Comparison of ENCODE assay signal across 7 mouse cellular contexts in genomic region chr11:67456029-67456428, GRCm38 (mm10). TPM values are rescaled to one million over a fixed set of nuclear protein-coding genes. Genes with fewer than 3 reads are reported as not detected.
DNase-seq lines count a peak whose midpoint lies in the region; ATAC-seq and TF ChIP-seq lines count a peak whose summit lies in the region.

No protein-coding gene starts in this region.

- TF ChIP-seq CTCF in kidney, postnatal 0 days (IDR thresholded peaks at IDR 0.05; ENCODE audit: low read depth) = no peak

- H3K27me3 ChIP-seq in neural tube, embryonic 11.5 days (ENCODE audit: control insufficient read depth, insufficient read depth, low read length) = peaks cover 5% of the 10 kb centered on the region
- peaks cover 60% of the 10 kb centered on the region for H3K27me3 ChIP-seq in forebrain, embryonic 13.5 days
- H3K27me3 ChIP-seq in kidney, postnatal 0 days (ENCODE audit: insufficient read depth, low read length) = no peaks in the 10 kb centered on the region
- peaks cover 18% of the 10 kb centered on the region; the same call in 1 of the 2 replicates for H3K27me3 ChIP-seq in midbrain, embryonic 14.5 days (ENCODE audit: control insufficient read depth, insufficient read depth, low read length)

- peak overlapping the region; percentile 67; the same call in 1 of the 2 replicates for H3K9ac ChIP-seq in neural tube, embryonic 11.5 days (ENCODE audit: low read length)
- peak overlapping the region; percentile 71 for H3K9ac ChIP-seq in forebrain, embryonic 13.5 days
- H3K9ac ChIP-seq in kidney, postnatal 0 days (ENCODE audit: low read depth, low read length) = peak overlapping the region; percentile 72; the same call in 1 of the 2 replicates
- H3K9ac ChIP-seq in midbrain, embryonic 14.5 days (replicated peaks; ENCODE audit: low read length) = no peak overlapping the region; the same call in 1 of the 2 replicates

- H3K27ac ChIP-seq in neural tube, embryonic 11.5 days (ENCODE audit: low read depth, low read length) = no peak overlapping the region
- H3K27ac ChIP-seq in forebrain, embryonic 13.5 days = no peak overlapping the region
- H3K27ac ChIP-seq in kidney, postnatal 0 days = no peak overlapping the region
- no peak overlapping the region for H3K27ac ChIP-seq in midbrain, embryonic 14.5 days (replicated peaks; ENCODE audit: low read depth, low read length)

- no peaks in the 10 kb centered on the region for H3K9me3 ChIP-seq in neural tube, embryonic 11.5 days (ENCODE audit: control insufficient read depth, low read length)
- no peaks in the 10 kb centered on the region for H3K9me3 ChIP-seq in forebrain, embryonic 13.5 days (replicated peaks)
- no peaks in the 10 kb centered on the region for H3K9me3 ChIP-seq in kidney, postnatal 0 days (replicated peaks; ENCODE audit: low read length)
- H3K9me3 ChIP-seq in midbrain, embryonic 14.5 days (ENCODE audit: control insufficient read depth, low read length) = no peaks in the 10 kb centered on the region

- DNase-seq in neural tube, embryonic 11.5 days (ENCODE audit: low spot score) = peak; percentile 19
- no peak for DNase-seq in neural tube, embryonic 10.5 days (ENCODE audit: extremely low spot score, low spot score)
- no peak for DNase-seq in kidney, postnatal 0 days (ENCODE audit: low spot score)
- DNase-seq in midbrain, embryonic 14.5 days = peak; percentile 25
- DNase-seq in urinary bladder, postnatal 36 days (ENCODE audit: low spot score in 2 of 2) = no peak
- DNase-seq in spleen, postnatal 10 days (ENCODE audit: low spot score in 2 of 2) = no peak

- H3K4me2 ChIP-seq in neural tube, embryonic 11.5 days (ENCODE audit: low read depth) = peak overlapping the region; percentile 98
- peak overlapping the region; percentile 99 for H3K4me2 ChIP-seq in forebrain, embryonic 13.5 days
- peak overlapping the region; percentile 99 for H3K4me2 ChIP-seq in kidney, postnatal 0 days (ENCODE audit: low read length)
- peak overlapping the region; percentile 98 for H3K4me2 ChIP-seq in midbrain, embryonic 14.5 days (ENCODE audit: low read length)

- peaks cover 5% of the 10 kb centered on the region for H3K4me1 ChIP-seq in neural tube, embryonic 11.5 days (ENCODE audit: control insufficient read depth, insufficient read depth, low read length)
- peaks cover 13% of the 10 kb centered on the region for H3K4me1 ChIP-seq in forebrain, embryonic 13.5 days
- no peaks in the 10 kb centered on the region for H3K4me1 ChIP-seq in kidney, postnatal 0 days (replicated peaks; ENCODE audit: insufficient read depth, low read length)
- H3K4me1 ChIP-seq in midbrain, embryonic 14.5 days (ENCODE audit: control insufficient read depth, insufficient read depth, low read length) = 0 out of 2 replicates have a peak, but pooled peaks cover 5% of the 10 kb centered on the region

- H3K4me3 ChIP-seq in neural tube, embryonic 11.5 days (ENCODE audit: low read depth, low read length) = peak overlapping the region; percentile 69
- H3K4me3 ChIP-seq in forebrain, embryonic 13.5 days = peak overlapping the region; percentile 67
- H3K4me3 ChIP-seq in kidney, postnatal 0 days (replicated peaks; ENCODE audit: low read depth, low read length) = peak overlapping the region; percentile 75
- peak overlapping the region; percentile 71 for H3K4me3 ChIP-seq in midbrain, embryonic 14.5 days (replicated peaks; ENCODE audit: low read depth, low read length)

- no peaks in the 10 kb centered on the region for H3K36me3 ChIP-seq in neural tube, embryonic 11.5 days (ENCODE audit: control insufficient read depth, insufficient read depth, low read length)
- no peaks in the 10 kb centered on the region for H3K36me3 ChIP-seq in forebrain, embryonic 13.5 days (ENCODE audit: poor library complexity, severe bottlenecking)
- no peaks in the 10 kb centered on the region for H3K36me3 ChIP-seq in kidney, postnatal 0 days (ENCODE audit: insufficient read depth, low read length)
- no peaks in the 10 kb centered on the region for H3K36me3 ChIP-seq in midbrain, embryonic 14.5 days (ENCODE audit: control insufficient read depth, insufficient read depth, low read length)

- peak; percentile 15; the same call in 1 of the 2 replicates for ATAC-seq in neural tube, embryonic 11.5 days (ENCODE audit: insufficient read depth, low FRiP score, low TSS enrichment)
- peak; percentile 25; the same call in 1 of the 2 replicates for ATAC-seq in forebrain, embryonic 13.5 days
- ATAC-seq in kidney, postnatal 0 days (replicated peaks; ENCODE audit: low FRiP score, low read depth) = no peak; the same call in 1 of the 2 replicates
- ATAC-seq in midbrain, embryonic 14.5 days (ENCODE audit: low FRiP score, low TSS enrichment) = no peak

- 10% methylated on average over 7 of the region's 7 CpGs for WGBS in neural tube, embryonic 11.5 days
- 11% methylated on average over 7 of the region's 7 CpGs for WGBS in forebrain, embryonic 13.5 days
- WGBS in kidney, postnatal 0 days = 14% methylated on average over 7 of the region's 7 CpGs
- 9% methylated on average over 7 of the region's 7 CpGs for WGBS in midbrain, embryonic 14.5 days

RNA-seq across cellular contexts. Expression of gene Gas7, which starts 0.8 kb away (rescaled TPM):
- polyA plus RNA-seq in neural tube, embryonic 11.5 days (2014; fragmentation: Nextera tagmentation; extraction: Ambion mirVana) = 3.5 and 4.4 TPM in 2 replicates
- polyA plus RNA-seq in forebrain, embryonic 13.5 days (2015; fragmentation: Nextera tagmentation; extraction: Ambion mirVana) = 18.3 and 21.4 TPM in 2 replicates
- 10.2 and 10.5 TPM in 2 replicates for polyA plus RNA-seq in kidney, postnatal 0 days (2015; fragmentation: Nextera tagmentation; extraction: Ambion mirVana)
- 15.7 and 23.8 TPM in 2 replicates for polyA plus RNA-seq in midbrain, embryonic 14.5 days (2014; fragmentation: Nextera tagmentation; extraction: Ambion mirVana)

Comparison
In these comparisons a context has a peak if more than half of its experiments do, and no peak if none do; other contexts are left out.
1. DNase-seq: peak in neural tube, embryonic 11.5 days (single experiment) and midbrain, embryonic 14.5 days (single experiment); none in neural tube, embryonic 10.5 days (single experiment), kidney, postnatal 0 days (single experiment), urinary bladder, postnatal 36 days (0 of 2) and spleen, postnatal 10 days (0 of 2).
2. ATAC-seq: peak in neural tube, embryonic 11.5 days (single experiment) and forebrain, embryonic 13.5 days (single experiment); none in kidney, postnatal 0 days (single experiment) and midbrain, embryonic 14.5 days (single experiment).
3. Peak in every context shown above with its lines, with median percentiles within 50 percentile points of each other: H3K4me2 ChIP-seq and H3K4me3 ChIP-seq.